Mouse (Mus musculus) lung, embryonic 14.5 days (tissue): ENCODE measurements at regions not wholly inside any gene's neighbourhood (a gene's known extent, or its start where the extent isn't known, plus 50 kb on each side); places are given as distances from the start of the nearest gene placed in this dataset.

Experiments
- ATAC-seq: fragments of 200-750 bp; cut with Nextera tagmentation; 2 replicates; pipeline ENCODE4 v1.8.0; 2017; ENCODE audit warnings: mild to moderate bottlenecking, moderate TSS enrichment, moderate library complexity; ENCODE audit not compliant: insufficient read depth
- DNase-seq: peaks from one replicate; pipeline ENCODE4 v3.0.0-alpha.2; 2015
- H3K27ac ChIP-seq: fragments of 300-500 bp; sonication (generic); 2 replicates; pipeline ENCODE4 v1.5.1; 2014; ENCODE audit warnings: low read depth, mild to moderate bottlenecking, moderate library complexity
- H3K27me3 ChIP-seq: fragments of 300-500 bp; sonication (generic); 2 replicates; pipeline ENCODE4 v1.6.1; 2014; ENCODE audit warnings: low read length, control low read depth; ENCODE audit not compliant: insufficient read depth
- H3K36me3 ChIP-seq: fragments of 300-500 bp; sonication (generic); 2 replicates; pipeline ENCODE4 v1.6.1; 2014; ENCODE audit warnings: control low read depth; ENCODE audit not compliant: insufficient read depth
- H3K4me1 ChIP-seq: fragments of 300-500 bp; sonication (generic); 2 replicates; pipeline ENCODE4 v1.6.1; 2014; ENCODE audit warnings: antibody characterized with exemption, control low read depth; ENCODE audit not compliant: insufficient read depth
- H3K4me2 ChIP-seq: fragments of 300-500 bp; sonication (generic); 2 replicates; pipeline ENCODE4 v1.6.1; 2014; ENCODE audit warnings: mild to moderate bottlenecking
- H3K4me3 ChIP-seq: fragments of 300-500 bp; sonication (generic); 2 replicates; pipeline ENCODE4 v1.5.1; 2014; ENCODE audit warnings: low read depth, low read length
- H3K9ac ChIP-seq: fragments of 300-500 bp; sonication (generic); 2 replicates; pipeline ENCODE4 v1.6.1; 2014
- H3K9me3 ChIP-seq: fragments of 300-500 bp; sonication (generic); 2 replicates; pipeline ENCODE4 v1.6.1; 2016; ENCODE audit warnings: low read depth, low read length, control low read depth
- CTCF ChIP-seq: IDR thresholded peaks from 2 replicates; pipeline ENCODE4 v1.5.1; 2016; ENCODE audit warnings: antibody characterized with exemption, low read depth
- WGBS: fragments of 180-500 bp; shearing (Covaris S2); extraction: QIAGEN DNeasy Blood & Tissue Kit; methylation state at CpG from one replicate; pipeline ENCODE4 v1.1.7; 2014; 5-methylcytosine and 5-hydroxymethylcytosine counted together

DNA sequence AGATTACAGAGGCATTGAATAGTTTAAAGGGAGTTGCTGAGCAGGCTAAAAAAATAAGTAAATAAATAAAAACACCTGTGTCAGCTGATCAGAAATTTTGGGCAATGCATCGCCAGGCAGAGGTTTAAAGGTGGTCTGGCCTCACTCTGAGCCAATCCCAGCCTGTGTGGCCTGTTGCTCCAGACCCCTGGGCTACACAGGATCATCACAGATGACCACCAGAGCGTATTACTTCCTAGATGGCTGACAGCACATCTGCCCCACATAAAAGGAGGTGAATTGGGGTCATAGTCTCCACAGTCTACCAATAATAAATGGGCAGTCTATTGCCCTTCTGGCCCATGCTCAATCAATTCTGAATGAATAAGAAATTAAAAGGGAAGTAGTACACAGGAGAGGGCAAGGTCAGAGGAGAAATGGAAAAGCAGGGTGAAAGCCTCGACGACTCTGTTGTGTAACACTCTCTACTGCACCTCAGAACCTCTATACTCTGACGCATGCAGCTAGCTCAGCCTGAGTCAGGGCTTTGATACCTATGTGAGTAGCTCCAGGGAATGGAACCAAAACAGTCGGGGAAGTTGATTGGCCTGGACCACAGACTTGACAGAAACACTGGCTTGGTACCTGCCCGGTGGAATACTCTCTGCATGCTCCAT, 124.2 kb upstream of the Thsd7b start:
- no peak overlapping the region for H3K27ac ChIP-seq

GRCm38 (mm10) chr1:129146395-129147094, 126.6 kb upstream of the Thsd7b start:
- no peaks in the 10 kb centered on the region for H3K27me3 ChIP-seq
- no peak overlapping the region for H3K4me3 ChIP-seq
- no peaks in the 10 kb centered on the region for H3K36me3 ChIP-seq
- ATAC-seq (no peak), DNase-seq (no peak)
- H3K9me3 ChIP-seq, result no peaks in the 10 kb centered on the region
- H3K4me2 ChIP-seq, result no peak overlapping the region
- H3K27ac ChIP-seq, result no peak overlapping the region
- no peak overlapping the region for H3K9ac ChIP-seq
- TF ChIP-seq CTCF, result no peak
- H3K4me1 ChIP-seq, result no peaks in the 10 kb centered on the region
- WGBS, result 64% methylated on average over 4 of the region's 4 CpGs

More for the DNA sequence above, 124.2 kb upstream of the Thsd7b start:
- H3K4me3 ChIP-seq, result no peak overlapping the region
- no peak for TF ChIP-seq CTCF
- no peaks in the 10 kb centered on the region for H3K4me1 ChIP-seq
- ATAC-seq (no peak), DNase-seq (no peak)
- no peaks in the 10 kb centered on the region for H3K36me3 ChIP-seq
- H3K27me3 ChIP-seq, result no peaks in the 10 kb centered on the region
- no peak overlapping the region for H3K9ac ChIP-seq
- no peak overlapping the region for H3K4me2 ChIP-seq
- WGBS, result 60% methylated on average over 7 of the region's 7 CpGs
- no peaks in the 10 kb centered on the region for H3K9me3 ChIP-seq

DNA sequence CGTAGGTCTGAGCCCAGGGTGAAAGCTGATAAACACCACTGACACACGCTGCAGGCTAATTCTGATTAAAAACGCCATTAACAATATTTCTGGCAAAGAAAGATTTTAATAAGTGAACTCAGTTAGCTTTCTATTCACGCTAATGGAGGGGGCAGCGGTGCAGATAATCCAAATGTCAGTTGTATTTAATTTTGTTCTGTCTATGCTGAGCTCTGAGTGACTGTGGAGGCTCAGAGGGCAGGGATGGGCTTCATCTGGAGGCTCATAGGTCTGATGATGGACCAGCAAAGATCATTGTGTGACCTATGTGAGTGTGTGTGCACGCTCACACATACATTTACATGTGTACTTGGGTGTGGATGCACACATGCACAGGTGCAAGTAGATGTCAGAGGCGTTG, 134.3 kb upstream of the Thsd7b start:
- Histone ChIP-seq H3K9me3 (no peaks in the 10 kb centered on the region), H3K36me3 (no peaks in the 10 kb centered on the region), H3K4me2 (no peak overlapping the region), H3K9ac (no peak overlapping the region), H3K4me3 (no peak overlapping the region), H3K27me3 (no peaks in the 10 kb centered on the region), H3K4me1 (no peaks in the 10 kb centered on the region), H3K27ac (no peak overlapping the region)
- TF ChIP-seq CTCF, result no peak
- WGBS, result 78% methylated on average over 7 of the region's 7 CpGs
- ATAC-seq (no peak), DNase-seq (no peak)

DNA sequence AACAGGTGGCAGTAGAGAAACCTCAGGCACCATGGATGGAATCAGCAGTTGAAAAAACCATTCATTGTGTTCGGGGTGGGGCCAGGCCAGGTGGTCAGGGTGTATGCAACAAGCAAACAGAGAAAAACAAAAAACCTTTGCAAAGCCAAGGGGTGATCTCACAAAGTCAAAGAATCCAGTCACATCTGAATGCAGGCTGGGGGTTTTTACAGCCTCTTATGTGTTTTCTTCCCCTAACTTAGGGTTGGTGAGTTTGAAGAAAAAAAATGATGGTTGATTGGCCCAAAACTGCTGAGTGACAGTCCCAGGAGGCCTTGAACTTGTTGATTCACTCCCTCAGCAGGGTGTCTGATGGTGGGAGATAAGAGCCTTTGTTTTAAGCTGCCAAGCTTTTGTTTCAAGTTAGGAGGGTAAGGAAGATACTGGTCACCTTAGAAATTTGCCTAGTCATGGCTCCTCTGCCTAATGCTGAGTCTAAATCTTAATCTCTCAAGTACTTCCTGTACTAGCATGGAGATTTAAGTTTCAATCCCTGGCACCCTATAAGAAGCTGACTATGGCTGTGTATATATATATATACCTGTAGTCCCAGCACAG, 166.0 kb upstream of the Thsd7b start:
- H3K4me1 ChIP-seq, result no peaks in the 10 kb centered on the region
- H3K4me2 ChIP-seq, result no peak overlapping the region
- no peak overlapping the region for H3K27ac ChIP-seq
- DNase-seq (no peak), ATAC-seq (no peak)
- no peaks in the 10 kb centered on the region for H3K36me3 ChIP-seq
- H3K9ac ChIP-seq, result no peak overlapping the region
- H3K9me3 ChIP-seq, result no peaks in the 10 kb centered on the region
- 61% methylated on average over 1 of the region's 1 CpGs for WGBS
- TF ChIP-seq CTCF, result no peak
- no peaks in the 10 kb centered on the region for H3K27me3 ChIP-seq
- no peak overlapping the region for H3K4me3 ChIP-seq

GRCm38 (mm10) chr1:129100997-129101396, 172.1 kb upstream of the Thsd7b start:
- H3K27me3 ChIP-seq, result no peaks in the 10 kb centered on the region
- TF ChIP-seq CTCF, result no peak
- no peak for DNase-seq
- no peaks in the 10 kb centered on the region for H3K4me1 ChIP-seq
- 78% methylated on average over 8 of the region's 8 CpGs for WGBS
- no peak overlapping the region for H3K4me2 ChIP-seq
- no peaks in the 10 kb centered on the region for H3K9me3 ChIP-seq
- H3K27ac ChIP-seq, result no peak overlapping the region
- ATAC-seq, result no peak
- no peaks in the 10 kb centered on the region for H3K36me3 ChIP-seq
- H3K4me3 ChIP-seq, result no peak overlapping the region
- H3K9ac ChIP-seq, result no peak overlapping the region

GRCm38 (mm10) chr1:129078274-129078673, 194.8 kb upstream of the Thsd7b start:
- no peak overlapping the region for H3K27ac ChIP-seq
- H3K4me2 ChIP-seq, result no peak overlapping the region
- H3K4me1 ChIP-seq, result no peaks in the 10 kb centered on the region
- no peak overlapping the region for H3K4me3 ChIP-seq
- WGBS, result 73% methylated on average over 3 of the region's 3 CpGs
- TF ChIP-seq CTCF, result peak; percentile 30; the same call in 1 of the 2 replicates
- no peaks in the 10 kb centered on the region for H3K27me3 ChIP-seq
- ATAC-seq (no peak), DNase-seq (no peak)
- H3K9me3 ChIP-seq, result no peaks in the 10 kb centered on the region
- no peaks in the 10 kb centered on the region for H3K36me3 ChIP-seq
- no peak overlapping the region for H3K9ac ChIP-seq

- TF ChIP-seq CTCF, result no peak
- no peak overlapping the region for H3K27ac ChIP-seq
- no peak overlapping the region for H3K4me2 ChIP-seq
- H3K36me3 ChIP-seq, result no peaks in the 10 kb centered on the region
- no peak overlapping the region for H3K4me3 ChIP-seq
- ATAC-seq (peak; percentile 83; the same call in 1 of the 2 replicates), DNase-seq (peak; percentile 73)
- 36% methylated on average over 6 of the region's 6 CpGs for WGBS
- no peak overlapping the region for H3K9ac ChIP-seq
- no peaks in the 10 kb centered on the region for H3K9me3 ChIP-seq
- no peaks in the 10 kb centered on the region for H3K4me1 ChIP-seq
- H3K27me3 ChIP-seq, result no peaks in the 10 kb centered on the region
These were observed 215.9 kb upstream of the Thsd7b start for GRCm38 (mm10) chr1:129057182-129057581.
